Mouse (Mus musculus) neural tube, embryonic 10.5 days (tissue): ENCODE results near the gene Gpbp1.
A peak's percentile ranks its signal among the peaks of the same experiment; 100 is the strongest.

Experiments
- DNase-seq: peaks from one replicate; pipeline ENCODE4 v3.0.0-alpha.2; 2017; ENCODE audit warnings: low spot score; ENCODE audit errors: extremely low spot score

Gene Gpbp1

DNA sequence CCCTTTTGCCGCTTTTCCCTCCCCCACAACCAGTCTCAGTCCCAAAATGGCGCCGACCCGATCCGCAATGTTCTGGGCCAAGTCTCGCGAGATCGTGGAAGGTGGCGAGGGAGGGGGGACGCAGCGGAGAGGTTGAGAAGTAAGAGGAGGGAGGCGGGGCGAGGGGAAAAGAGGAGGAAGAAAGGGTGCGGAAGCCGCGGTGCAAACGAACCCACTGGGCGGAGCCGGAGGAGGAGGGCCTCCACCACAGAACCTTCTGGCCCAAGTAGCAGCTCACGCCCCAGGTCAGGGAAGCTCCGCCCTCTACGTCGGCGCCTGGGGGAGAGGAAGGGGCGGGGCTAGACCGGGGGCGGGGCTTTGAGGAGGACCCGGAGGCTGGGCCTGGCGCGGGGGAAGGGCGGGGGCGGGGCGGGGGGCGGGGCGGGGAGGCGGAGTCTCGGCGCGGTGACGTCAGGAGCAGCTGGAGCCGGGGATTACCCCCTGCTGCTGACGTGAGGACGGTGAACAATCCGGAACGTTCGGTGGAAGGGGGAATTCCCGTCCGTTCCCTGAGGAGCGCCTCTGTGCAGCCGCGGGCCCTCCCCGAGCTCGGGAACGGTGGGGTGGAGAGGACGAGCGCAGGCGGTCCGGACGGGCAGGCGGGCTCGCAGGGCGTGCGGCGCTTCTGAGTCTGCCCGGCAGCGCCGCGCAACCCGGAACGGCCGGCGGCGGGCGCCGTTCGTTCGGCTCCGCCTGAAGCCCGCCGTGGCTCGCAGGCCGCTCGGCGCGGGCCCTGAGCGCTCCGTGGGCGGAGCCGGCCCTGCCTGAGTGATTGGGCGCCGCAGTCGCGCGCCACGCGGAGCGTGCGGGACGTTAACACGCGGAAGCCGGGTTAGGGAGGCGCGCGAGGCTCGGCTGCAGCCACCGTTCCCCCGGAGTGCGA lies at the start of gene Gpbp1:
Gene Gpbp1, minus strand, starts transcription at position 310 of the 922 bp plus-strand sequence.
- peak; percentile 99 for DNase-seq

DNA sequence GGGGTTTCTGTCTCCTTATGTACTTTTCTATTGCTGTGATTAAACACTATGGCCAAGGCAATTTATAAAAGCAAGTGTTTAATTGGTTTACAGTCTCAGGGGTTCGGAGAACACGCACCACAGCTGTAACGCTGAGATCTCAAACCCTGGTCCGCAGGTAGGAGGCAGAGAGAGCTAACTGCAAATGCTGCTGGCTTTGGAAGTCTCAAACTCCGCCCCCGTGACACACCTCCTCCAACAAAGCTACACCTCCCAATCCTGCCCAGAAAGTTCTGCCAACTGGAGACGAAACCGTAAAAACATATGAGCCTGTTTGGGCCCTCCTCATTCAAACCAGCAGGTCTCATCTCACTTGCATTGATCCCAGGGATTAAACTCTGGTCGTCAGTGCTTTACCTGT lies 47.8 kb upstream of the Gpbp1 start:
- DNase-seq: no peak

DNA sequence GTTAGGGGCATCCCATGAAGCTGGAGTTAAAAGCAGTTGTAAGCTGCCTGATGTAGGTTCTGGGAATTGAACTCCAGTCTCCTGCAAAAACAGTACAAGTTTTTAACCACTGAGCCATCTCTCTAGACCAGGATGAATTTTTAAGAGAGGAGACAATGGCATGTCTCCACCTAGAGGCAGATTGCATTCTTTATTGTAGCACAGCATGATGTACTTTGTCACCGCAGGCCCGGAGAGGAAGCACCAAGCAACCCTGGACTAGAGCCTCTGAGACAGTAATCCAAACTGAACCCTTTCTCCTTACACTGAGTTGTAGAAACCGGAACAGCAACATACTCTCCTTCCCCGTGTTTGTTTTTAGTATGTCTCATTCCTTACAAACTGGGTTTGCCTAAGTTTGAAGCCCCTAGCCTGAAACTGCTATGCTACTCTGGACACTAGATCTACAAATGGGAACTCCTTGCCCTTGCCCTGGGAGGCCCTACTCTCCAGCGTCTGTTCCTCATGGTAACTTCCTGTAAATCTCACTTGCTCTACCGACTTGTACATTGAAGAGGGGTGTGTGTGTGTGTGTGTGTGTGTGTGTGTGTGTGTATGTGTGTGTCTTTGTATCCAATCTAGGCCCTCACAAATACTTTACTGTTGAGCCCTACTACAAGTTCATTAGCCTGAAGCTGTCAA lies 46.4 kb upstream of the Gpbp1 start:
- DNase-seq: no peak

DNA sequence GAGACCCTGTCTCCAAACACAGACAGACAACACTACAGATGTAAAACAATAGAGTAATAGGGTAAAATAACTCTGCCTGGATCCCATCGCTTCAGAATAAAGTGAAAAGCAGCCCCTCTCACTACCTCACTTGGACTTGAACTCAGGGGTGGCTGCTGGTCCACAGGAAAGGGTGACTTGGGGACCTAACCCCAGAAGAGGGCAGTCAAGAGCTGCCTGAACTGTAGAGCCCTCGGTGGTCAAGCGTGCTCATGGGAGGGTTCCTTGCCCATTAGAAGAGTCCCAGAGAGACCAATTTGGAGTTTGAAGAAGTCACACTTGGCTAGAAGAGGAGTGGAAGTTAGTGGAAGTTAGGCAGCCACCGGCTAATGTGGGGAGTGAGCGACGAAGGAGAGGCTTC lies 44.2 kb upstream of the Gpbp1 start:
- DNase-seq: no peak

DNA sequence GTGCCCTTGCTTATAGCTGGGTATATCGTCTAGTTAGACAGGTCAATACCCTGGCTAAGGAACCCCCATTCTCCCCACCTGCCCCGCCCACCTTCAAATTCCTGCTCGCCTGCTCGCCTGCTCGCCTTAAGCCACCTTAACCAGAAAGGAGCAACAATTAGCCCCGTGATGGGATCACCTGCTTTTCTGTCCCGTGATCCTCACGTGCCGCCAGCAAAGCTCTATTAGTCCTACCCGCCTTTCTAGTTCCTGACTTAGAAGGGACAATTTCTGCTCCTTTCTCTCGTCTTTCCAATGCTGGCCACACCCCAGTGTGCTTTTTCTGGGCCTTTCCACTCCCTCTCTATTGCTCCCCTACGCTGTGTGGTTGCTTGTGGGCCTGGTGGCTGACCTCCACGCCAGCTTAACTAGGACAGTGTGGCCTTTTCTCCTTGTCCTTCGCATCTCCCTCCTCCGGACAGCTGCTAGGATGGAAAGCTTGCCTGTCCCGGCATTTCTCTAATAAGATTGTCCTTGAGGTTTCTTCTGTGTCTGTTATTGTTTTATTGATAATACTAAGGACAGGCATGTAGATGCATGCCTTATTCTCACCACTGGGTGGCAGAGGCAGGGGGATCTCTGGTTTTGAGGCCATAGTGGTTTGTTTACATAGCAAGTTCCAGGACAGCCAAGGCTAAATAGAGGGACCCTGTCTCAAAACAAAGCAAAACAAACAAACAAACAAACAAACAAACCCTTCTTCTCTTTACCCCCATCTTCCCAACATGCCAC lies 42.5 kb upstream of the Gpbp1 start:
- no peak for DNase-seq

DNA sequence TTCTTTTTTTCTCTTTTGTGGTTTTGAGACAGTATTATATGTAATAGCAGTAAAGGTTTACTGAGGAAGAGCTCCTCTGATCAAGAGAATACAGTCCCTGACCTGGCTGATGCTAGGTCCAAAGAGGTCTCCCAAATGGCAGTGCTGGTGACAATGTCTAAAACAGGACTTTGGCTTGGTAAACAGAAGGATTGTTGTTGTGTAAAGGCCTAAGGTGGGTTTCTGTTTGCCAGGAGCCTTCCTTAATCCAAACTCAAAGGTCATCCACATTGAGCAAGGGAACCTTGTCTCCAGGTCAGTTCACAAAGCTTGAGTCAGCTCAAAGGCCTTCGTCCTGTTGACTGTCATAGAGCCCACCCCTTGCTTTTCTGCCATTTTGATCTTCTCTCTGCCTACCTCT lies 41.8 kb upstream of the Gpbp1 start:
- no peak for DNase-seq

DNA sequence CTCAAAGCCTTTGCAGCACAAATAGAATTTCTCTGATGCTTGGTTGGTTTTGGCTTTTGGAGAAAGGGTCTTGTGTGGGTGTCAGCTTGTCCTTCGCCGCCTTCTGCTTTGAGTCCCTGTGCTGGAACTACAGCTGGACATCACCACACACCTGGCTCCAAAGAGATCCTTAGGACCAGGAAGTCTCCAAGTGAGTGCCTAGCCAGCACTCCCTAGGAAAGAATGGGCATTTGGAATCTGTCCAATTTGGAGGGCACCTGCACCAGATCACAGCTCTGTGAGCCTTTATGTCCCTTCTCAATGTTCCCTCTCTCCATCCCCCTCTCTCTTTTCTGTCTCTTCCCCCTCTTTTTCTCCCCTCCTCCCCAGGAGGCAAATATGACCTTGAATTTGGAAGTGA lies 34.4 kb upstream of the Gpbp1 start:
- DNase-seq: no peak

DNA sequence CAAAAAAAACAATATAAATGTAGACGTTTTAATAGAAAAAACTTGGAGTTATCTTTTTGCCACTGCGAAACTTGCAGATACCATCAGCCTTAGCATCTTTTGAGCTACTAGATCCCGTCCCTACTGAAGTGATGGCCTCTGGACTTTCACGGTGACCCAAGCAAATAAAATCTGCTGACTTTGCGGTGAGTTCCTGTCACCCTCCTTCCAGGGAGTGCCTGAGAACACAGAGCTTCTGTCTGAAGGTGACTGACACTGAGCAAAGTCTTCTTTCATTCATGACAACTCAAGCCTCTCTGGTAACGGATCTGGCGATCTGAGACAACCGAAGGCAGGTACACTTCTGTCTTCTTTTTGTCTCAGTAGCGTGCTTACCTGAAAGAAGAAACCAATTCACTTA lies 32.4 kb upstream of the Gpbp1 start:
- DNase-seq: no peak

DNA sequence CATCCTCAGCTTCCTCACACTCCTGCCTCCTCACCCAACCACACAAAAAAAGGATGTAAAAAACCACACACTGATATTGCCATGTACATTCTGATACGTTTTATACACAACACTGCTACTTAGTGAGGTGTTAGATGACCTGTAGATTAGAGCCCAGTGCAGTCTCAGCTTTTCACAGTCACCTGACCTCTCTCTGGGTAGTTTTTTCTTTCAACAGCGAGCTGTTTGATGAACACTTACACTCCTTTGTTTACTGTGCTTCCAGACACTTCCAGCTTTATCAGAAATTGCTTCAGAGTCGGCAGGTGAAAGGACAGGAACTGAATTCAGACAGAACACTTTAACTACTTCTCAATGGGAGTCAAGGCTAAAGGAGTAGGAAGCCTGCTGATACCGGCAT lies 30.5 kb upstream of the Gpbp1 start:
- DNase-seq: no peak

DNA sequence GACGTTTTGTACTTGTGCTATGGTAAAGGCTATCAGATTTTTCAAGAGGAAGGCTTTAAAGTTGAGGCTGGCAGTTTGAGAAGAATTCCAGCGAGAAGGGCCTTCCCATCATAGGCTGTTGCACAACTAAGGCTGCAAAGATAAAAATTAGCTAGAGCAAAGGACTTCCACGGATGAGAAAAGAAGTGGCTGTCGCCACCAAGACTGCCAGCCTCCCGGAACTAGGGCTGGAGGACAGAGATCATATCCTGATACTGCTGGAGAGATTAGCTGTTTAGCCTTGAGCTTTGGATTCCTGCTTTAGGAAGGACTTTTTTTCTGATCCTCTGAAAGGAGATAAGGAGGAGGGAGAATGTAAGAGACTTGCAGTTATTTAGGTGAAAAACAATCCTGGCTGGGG lies 28.4 kb upstream of the Gpbp1 start:
- DNase-seq: no peak

DNA sequence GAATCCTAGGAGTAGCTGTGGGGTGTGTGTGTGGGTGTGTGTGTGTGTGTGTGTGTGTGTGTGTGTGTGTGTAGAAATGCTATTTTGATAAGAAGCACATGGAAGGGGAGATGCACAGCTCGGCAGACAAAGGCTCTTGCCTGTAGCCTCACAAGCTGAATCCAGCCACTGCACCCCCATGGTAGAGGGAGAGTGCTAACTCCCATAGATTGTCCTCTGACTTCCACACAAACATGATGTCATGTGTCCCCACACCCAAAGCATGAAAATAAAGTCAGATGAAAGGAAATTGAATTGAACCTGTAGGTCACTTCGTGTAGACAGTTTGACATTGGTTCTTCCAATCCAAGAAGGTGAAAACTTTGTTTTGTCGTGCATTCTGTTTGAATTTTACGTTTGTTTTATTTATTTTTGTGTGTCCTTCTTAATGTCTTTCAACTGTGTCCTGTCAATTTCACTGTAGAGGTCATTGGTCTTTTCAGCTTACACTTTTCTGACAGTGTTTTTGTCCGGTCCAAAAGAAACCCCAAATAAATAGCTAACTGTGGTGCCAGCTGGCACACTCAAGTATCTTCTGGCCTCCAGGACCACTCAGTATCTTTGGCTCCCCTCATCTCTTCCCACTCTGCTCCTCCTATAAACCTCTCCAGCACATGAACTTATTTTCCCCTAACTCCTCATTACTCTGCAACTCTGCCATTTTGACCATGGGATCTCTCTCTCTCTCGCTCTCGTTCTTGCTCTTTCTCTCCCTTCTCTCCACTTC lies 26.7 kb upstream of the Gpbp1 start:
- DNase-seq: no peak

DNA sequence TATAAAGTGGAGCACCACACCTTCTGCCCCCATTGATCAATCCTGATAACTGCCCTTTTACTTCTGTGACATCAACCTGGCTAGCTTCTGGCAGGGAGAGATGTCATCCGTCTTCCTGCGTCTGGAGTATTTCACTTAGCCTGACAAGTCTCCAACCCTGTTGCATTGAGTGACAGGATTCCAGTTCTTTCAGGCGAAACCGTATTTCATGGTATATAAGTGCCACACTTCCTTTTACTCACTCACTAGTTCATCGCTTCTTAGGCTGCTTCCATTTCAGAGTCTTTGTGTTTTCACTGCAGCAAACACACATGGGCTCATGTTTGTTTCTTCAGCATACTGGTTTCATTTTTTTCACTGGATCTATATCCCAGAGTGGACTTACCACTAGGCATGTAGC lies 19.5 kb upstream of the Gpbp1 start:
- DNase-seq: peak; percentile 13

DNA sequence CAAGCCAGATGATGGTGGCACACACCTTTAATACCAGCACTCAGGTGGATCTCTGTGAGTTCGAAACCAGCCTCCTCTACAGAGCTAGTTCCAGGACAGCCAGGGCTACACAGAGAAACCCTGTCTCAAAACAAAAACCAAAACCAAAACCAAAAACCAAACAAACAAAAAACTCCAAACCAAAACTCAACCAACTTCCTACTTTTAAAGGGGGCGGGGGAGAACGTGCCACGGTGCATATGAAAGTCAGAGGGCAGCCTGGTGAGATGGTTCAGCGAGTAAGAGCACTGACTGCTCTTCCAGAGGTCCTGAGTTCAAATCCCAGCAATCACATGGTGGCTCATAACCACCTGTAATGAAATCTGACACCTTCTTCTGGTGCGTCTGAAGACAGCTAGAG lies 18.7 kb upstream of the Gpbp1 start:
- DNase-seq: no peak

DNA sequence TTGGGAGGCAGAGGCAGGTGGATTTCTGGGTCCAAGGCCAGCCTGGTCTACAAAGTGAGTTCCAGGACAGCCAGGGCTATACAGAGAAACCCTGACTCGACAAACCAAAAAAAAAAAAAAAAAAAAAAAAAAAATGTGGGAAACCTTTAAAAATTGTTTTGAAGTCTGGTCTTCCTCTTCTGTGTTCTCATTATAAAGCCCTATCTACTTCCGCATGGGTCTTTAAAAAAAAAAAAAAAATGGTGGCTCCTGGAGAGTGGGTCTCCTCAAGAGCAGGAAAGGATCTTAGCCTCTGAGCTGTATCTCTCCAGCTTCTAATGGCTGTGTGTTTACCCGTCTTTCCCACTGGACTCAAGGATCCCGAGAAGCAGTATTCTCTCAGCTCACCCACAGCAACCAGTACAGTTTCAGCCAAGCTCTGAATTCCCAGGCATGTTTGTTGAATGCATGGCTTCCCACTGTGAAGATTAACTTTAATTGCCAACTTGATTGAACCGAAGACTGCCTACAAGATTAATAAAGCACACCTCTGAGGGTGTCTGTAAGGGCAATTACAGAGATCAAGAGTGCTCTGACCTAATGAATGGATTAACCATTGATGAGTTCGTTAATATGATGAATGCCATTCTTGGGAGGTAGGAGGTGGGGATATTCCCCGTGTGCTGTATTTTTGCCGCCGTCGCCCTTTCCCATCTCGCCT lies 4.6 kb upstream of the Gpbp1 start:
- no peak for DNase-seq

DNA sequence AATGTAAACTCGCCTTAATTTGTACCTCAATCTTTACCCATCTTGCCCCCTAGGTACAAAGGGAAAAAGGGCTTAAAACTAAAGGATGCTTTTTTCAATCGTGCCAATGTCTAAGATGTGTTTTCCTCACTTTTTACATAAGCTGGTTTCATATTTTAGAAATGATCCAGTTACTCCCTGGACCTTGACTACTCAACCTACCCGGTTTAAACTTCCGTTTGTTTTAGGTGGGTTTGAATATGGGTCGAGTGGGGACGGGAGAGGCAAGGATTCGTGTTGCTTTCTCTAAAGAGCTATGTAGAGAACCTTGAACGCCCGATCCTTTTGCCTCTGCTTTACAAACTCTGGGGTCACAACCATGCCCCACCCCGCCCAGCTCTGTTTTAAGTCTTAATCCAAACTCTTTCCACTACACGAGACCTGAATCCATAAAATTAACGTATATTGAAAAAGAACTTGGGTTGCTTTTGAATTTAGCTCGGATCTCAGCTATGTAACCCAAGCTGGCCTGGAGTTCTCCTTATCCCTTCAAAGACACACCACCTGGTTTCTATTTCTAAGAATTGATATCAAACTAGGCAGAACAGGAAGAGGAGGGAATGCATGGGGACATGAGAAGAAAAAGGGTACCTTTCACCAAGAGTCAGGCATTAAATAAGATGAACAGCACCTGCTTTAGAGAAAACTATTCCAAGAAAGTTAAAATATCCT lies 1.3 kb upstream of the Gpbp1 start:
- DNase-seq: peak; percentile 15

DNA sequence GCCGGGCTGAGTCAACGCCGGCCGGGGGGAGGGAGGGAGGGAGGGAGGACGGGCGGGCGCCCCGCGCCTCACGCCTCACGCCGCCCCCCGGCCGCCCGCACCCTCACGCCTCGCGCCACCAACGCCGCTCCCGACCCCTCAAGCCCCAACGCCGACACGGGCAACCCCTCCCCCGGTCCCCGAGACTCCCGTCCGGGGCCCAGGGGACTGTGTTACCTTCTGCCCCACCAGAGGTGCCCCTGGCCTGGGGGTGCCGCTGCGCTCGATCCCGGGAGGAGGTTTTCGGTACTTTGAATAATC lies 459 bp downstream of the Gpbp1 start:
- no peak for DNase-seq

DNA sequence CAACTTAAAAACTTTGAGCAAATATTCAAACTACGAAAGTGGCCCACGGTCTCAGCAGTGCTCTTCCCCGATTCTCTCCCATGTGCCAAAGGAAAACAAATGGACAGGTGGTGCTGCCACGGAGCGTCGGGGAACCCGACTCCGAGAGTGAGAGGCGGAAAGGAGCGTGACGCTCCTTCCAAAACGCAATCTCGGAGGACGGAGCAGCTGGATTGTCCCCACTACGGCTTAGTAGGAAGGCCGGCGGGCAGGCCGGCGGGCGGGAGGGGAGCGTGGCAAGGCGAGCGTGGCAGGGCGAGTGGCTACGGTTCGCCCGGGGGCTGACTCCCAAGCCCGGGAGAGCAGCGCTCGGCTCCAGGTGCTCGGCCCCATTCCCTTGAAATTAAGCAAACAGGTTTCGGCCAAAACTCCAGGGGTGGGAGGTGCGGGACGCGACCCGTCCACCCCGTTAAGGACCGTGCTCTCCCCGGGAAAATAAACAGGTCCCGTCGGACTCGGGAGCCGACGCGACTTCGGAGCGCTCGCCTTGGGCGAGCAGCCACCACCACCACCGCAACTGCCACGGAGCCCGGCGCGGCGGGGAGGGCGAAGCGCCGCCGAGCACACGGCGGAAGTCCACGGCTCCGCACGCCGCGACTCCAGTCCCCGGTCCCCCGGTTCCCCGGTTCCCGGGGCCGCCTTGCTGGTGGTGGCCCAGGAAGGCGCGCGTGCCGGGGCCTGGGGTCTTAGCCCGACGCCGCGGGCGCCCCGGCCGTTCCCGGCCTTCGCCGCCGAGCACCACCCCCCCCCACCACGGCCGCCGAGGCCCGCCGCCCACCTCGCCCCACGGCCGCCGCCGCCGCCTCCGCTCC lies 1.0 kb downstream of the Gpbp1 start:
- DNase-seq: peak; percentile 55

DNA sequence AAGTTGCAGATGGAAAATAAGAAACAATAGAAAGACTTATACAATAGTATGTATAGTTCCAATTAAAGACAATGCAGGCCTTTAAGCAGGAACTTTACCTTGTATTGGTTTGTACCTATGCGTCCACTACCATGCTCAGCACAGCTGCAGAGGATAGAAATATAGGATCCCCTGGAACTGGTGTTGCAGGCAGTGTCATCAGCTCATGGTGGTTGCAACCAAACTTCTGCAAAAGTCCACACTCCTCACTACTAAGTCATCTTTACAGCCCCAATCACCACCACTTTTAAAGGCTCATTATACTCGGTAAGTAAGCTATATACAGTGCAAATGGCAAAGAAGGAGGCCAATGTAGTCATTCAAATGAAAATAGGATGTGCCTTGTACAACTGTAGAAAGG lies 12.2 kb downstream of the Gpbp1 start:
- no peak for DNase-seq

DNA sequence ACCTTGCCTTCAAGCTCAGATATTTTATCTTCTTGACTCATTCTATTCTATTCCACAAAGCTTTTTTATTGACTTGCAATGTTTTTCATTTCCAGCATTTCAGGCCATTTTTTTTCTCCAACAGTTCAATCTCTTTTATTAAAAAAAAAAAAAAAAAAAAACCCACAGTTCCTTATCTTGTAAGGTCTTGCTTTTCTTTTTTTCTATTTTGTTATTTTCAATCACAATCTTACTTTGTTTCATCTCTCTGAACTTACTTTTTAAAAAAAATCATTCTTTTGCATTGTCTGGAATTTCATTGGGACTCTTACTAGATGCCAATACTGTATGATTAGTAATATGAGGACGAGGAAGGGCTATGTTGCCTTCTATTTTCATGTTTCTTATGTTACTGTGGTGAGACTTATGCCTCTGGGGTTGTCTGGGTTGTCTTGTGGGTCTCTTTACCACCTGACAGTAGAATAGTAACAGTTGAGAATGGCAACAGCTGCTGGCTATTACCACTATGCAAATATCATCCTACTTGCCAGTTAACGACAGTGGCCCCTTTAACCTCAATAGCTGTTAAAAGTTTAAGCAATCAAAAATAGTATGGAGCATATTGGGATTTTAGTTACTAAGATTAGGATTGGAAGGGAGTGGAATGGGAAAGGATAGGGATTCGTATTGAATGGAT lies 19.2 kb downstream of the Gpbp1 start:
- DNase-seq: no peak
